21 mouse cellular contexts compared by ENCODE assay signal in genomic region chr10:128396716-128397264, GRCm38 (mm10). TPM values are rescaled to one million over a fixed set of nuclear protein-coding genes. Genes with fewer than 3 reads are reported as not detected.
DNase-seq lines count a peak whose midpoint lies in the region; ATAC-seq and TF ChIP-seq lines count a peak whose summit lies in the region.
"Had no signal": no experiment of that assay in that cellular context is flagged by ENCODE, and none has a peak within 500 bp of the region (broad histone marks: within the 10 kb centered on the region; RNA-seq: fewer than 3 reads in every experiment).

No protein-coding gene starts in this region.

- ATAC-seq in hindbrain, embryonic 13.5 days (ENCODE audit: low FRiP score) = no peak
- no peak for ATAC-seq in liver, postnatal 0 days
- ATAC-seq in liver, embryonic 12.5 days = no peak
- ATAC-seq: forebrain, embryonic 15.5 days had no signal

- H3K27ac ChIP-seq in hindbrain, embryonic 10.5 days = 0 out of 2 replicates have a peak overlapping the region, but pooled peaks have one; percentile 74
- no peak overlapping the region for H3K27ac ChIP-seq in hindbrain, embryonic 13.5 days
- peak overlapping the region; percentile 53; the same call in 1 of the 2 replicates for H3K27ac ChIP-seq in liver, postnatal 0 days (ENCODE audit: low read depth)
- no peak overlapping the region for H3K27ac ChIP-seq in liver, embryonic 12.5 days
- H3K27ac ChIP-seq: forebrain, embryonic 15.5 days; hindbrain, embryonic 14.5 days; kidney, postnatal 0 days; limb, embryonic 15.5 days; midbrain, embryonic 15.5 days had no signal

- no peak overlapping the region for H3K4me2 ChIP-seq in hindbrain, embryonic 13.5 days
- no peak overlapping the region for H3K4me2 ChIP-seq in liver, postnatal 0 days (ENCODE audit: low read depth, low read length)
- H3K4me2 ChIP-seq in liver, embryonic 12.5 days = no peak overlapping the region
- H3K4me2 ChIP-seq: forebrain, embryonic 15.5 days; hindbrain, embryonic 14.5 days; limb, embryonic 15.5 days; lung, embryonic 14.5 days; midbrain, embryonic 15.5 days had no signal

- H3K4me3 ChIP-seq in hindbrain, embryonic 10.5 days = peak overlapping the region; percentile 9; the same call in 1 of the 2 replicates
- no peak overlapping the region for H3K4me3 ChIP-seq in hindbrain, embryonic 13.5 days
- H3K4me3 ChIP-seq in liver, postnatal 0 days (ENCODE audit: low read depth, low read length) = no peak overlapping the region
- H3K4me3 ChIP-seq in liver, embryonic 12.5 days = no peak overlapping the region
- H3K4me3 ChIP-seq: forebrain, embryonic 15.5 days; limb, embryonic 15.5 days; midbrain, embryonic 15.5 days had no signal

- H3K9me3 ChIP-seq in hindbrain, embryonic 10.5 days = no peaks in the 10 kb centered on the region
- H3K9me3 ChIP-seq in hindbrain, embryonic 13.5 days = no peaks in the 10 kb centered on the region
- H3K9me3 ChIP-seq in liver, postnatal 0 days (ENCODE audit: low read length) = no peaks in the 10 kb centered on the region
- H3K9me3 ChIP-seq in liver, embryonic 12.5 days (replicated peaks) = no peaks in the 10 kb centered on the region
- H3K9me3 ChIP-seq: forebrain, embryonic 15.5 days; limb, embryonic 15.5 days; midbrain, embryonic 15.5 days had no signal

- no peak for DNase-seq in hindbrain, embryonic 10.5 days (ENCODE audit: low spot score)
- no peak for DNase-seq in liver, postnatal 0 days
- peak; percentile 40 for DNase-seq in kidney, adult 9 months
- peak; percentile 76 for DNase-seq in yolk sac, embryonic 10.5 days (ENCODE audit: low spot score)
- no peak for DNase-seq in heart, postnatal 4 days
- no peak for DNase-seq in right cerebral cortex, postnatal 25 days
- DNase-seq: lung, embryonic 14.5 days; retina, postnatal 1 day; thymus, adult 18-20 months had no signal

- peaks cover 55% of the 10 kb centered on the region for H3K4me1 ChIP-seq in hindbrain, embryonic 10.5 days (replicated peaks)
- H3K4me1 ChIP-seq in hindbrain, embryonic 13.5 days (replicated peaks) = peaks cover 22% of the 10 kb centered on the region
- peaks cover 15% of the 10 kb centered on the region; the same call in 1 of the 2 replicates for H3K4me1 ChIP-seq in liver, postnatal 0 days (ENCODE audit: insufficient read depth)
- H3K4me1 ChIP-seq in liver, embryonic 12.5 days = peaks cover 58% of the 10 kb centered on the region
- H3K4me1 ChIP-seq: forebrain, embryonic 15.5 days; midbrain, embryonic 15.5 days had no signal

- 76% methylated on average over 10 of the region's 10 CpGs for WGBS in hindbrain, embryonic 10.5 days
- WGBS in hindbrain, embryonic 13.5 days = 75% methylated on average over 10 of the region's 10 CpGs
- WGBS in liver, postnatal 0 days (ENCODE audit: insufficient replicate concordance) = 68% methylated on average over 10 of the region's 10 CpGs
- 66% methylated on average over 10 of the region's 10 CpGs for WGBS in liver, embryonic 12.5 days (ENCODE audit: insufficient replicate concordance)

- TF ChIP-seq CTCF in liver, postnatal 0 days (IDR thresholded peaks at IDR 0.05; ENCODE audit: low read depth) = no peak

- peaks cover 76% of the 10 kb centered on the region for H3K36me3 ChIP-seq in hindbrain, embryonic 10.5 days
- H3K36me3 ChIP-seq in hindbrain, embryonic 13.5 days = peaks cover 49% of the 10 kb centered on the region
- peaks cover 7% of the 10 kb centered on the region for H3K36me3 ChIP-seq in liver, postnatal 0 days (replicated peaks; ENCODE audit: insufficient read depth, low read length)
- H3K36me3 ChIP-seq in liver, embryonic 12.5 days = peaks cover 43% of the 10 kb centered on the region

- H3K27me3 ChIP-seq in hindbrain, embryonic 10.5 days (ENCODE audit: insufficient read depth, poor library complexity, severe bottlenecking) = no peaks in the 10 kb centered on the region
- H3K27me3 ChIP-seq in hindbrain, embryonic 13.5 days = no peaks in the 10 kb centered on the region
- no peaks in the 10 kb centered on the region for H3K27me3 ChIP-seq in liver, postnatal 0 days (ENCODE audit: insufficient read depth, low read length)
- no peaks in the 10 kb centered on the region for H3K27me3 ChIP-seq in liver, embryonic 12.5 days (replicated peaks)
- H3K27me3 ChIP-seq: forebrain, embryonic 15.5 days; limb, embryonic 15.5 days; midbrain, embryonic 15.5 days had no signal

- no peak overlapping the region for H3K9ac ChIP-seq in hindbrain, embryonic 13.5 days
- no peak overlapping the region for H3K9ac ChIP-seq in liver, postnatal 0 days (replicated peaks)
- H3K9ac ChIP-seq in liver, embryonic 12.5 days = no peak overlapping the region
- H3K9ac ChIP-seq: forebrain, embryonic 15.5 days; hindbrain, embryonic 14.5 days; limb, embryonic 15.5 days; lung, embryonic 14.5 days; midbrain, embryonic 15.5 days had no signal

- TF ChIP-seq EP300 in liver, postnatal 0 days (IDR thresholded peaks at IDR 0.05; ENCODE audit: low read depth) = no peak

RNA-seq across cellular contexts. Expression of gene Slc39a5, which starts 4.2 kb away (rescaled TPM):
- polyA plus RNA-seq in hindbrain, embryonic 10.5 days (2016; fragmentation: Nextera tagmentation; extraction: Ambion mirVana) = 0.55 TPM in 1 of 2 replicates, not detected in the other
- not detected in 2 replicates for polyA plus RNA-seq in hindbrain, embryonic 13.5 days (2015; fragmentation: Nextera tagmentation; extraction: Ambion mirVana)
- 59.0 and 64.1 TPM in 2 replicates for polyA plus RNA-seq in liver, postnatal 0 days (2015; fragmentation: Nextera tagmentation; extraction: Ambion mirVana)
- 22.7 and 23.0 TPM in 2 replicates for polyA plus RNA-seq in liver, embryonic 12.5 days (2016; fragmentation: Nextera tagmentation; extraction: Ambion mirVana)
- not detected for total RNA-seq in heart, postnatal 4 days (2021)
- total RNA-seq: adrenal gland, postnatal 36 days; gastrocnemius, adult 8-10 months; layer of hippocampus, postnatal 25 days; megakaryocyte progenitor cell, adult 5-6 weeks had no signal
- polyA plus RNA-seq: heart, embryonic 14.5 days; hindbrain, embryonic 14.5 days; midbrain, embryonic 15.5 days had no signal

RNA-seq across cellular contexts. Expression of gene Nabp2, which starts 14.5 kb away (rescaled TPM):
- 144 and 147 TPM in 2 replicates for polyA plus RNA-seq in hindbrain, embryonic 10.5 days (2016; fragmentation: Nextera tagmentation; extraction: Ambion mirVana)
- 126 and 139 TPM in 2 replicates for polyA plus RNA-seq in hindbrain, embryonic 13.5 days (2015; fragmentation: Nextera tagmentation; extraction: Ambion mirVana)
- 33.7 and 33.8 TPM in 2 replicates for polyA plus RNA-seq in liver, postnatal 0 days (2015; fragmentation: Nextera tagmentation; extraction: Ambion mirVana)
- polyA plus RNA-seq in liver, embryonic 12.5 days (2016; fragmentation: Nextera tagmentation; extraction: Ambion mirVana) = 64.1 and 66.1 TPM in 2 replicates
- 10 to 100 TPM; 44.1 to 47.1 TPM for total RNA-seq in heart, postnatal 4 days (2021)

RNA-seq across cellular contexts. Expression of gene Rnf41, which starts 14.7 kb away (rescaled TPM):
- 46.7 and 48.0 TPM in 2 replicates for polyA plus RNA-seq in hindbrain, embryonic 10.5 days (2016; fragmentation: Nextera tagmentation; extraction: Ambion mirVana)
- 81.9 and 83.8 TPM in 2 replicates for polyA plus RNA-seq in hindbrain, embryonic 13.5 days (2015; fragmentation: Nextera tagmentation; extraction: Ambion mirVana)
- 7.2 and 7.3 TPM in 2 replicates for polyA plus RNA-seq in liver, postnatal 0 days (2015; fragmentation: Nextera tagmentation; extraction: Ambion mirVana)
- polyA plus RNA-seq in liver, embryonic 12.5 days (2016; fragmentation: Nextera tagmentation; extraction: Ambion mirVana) = 14.2 and 14.8 TPM in 2 replicates
- 10 to 100 TPM; 25.0 to 27.0 TPM for total RNA-seq in heart, postnatal 4 days (2021)

RNA-seq across cellular contexts. Expression of gene Ankrd52, which starts 19.9 kb away (rescaled TPM):
- polyA plus RNA-seq in hindbrain, embryonic 10.5 days (2016; fragmentation: Nextera tagmentation; extraction: Ambion mirVana) = 9.6 and 10.3 TPM in 2 replicates
- 11.7 and 12.9 TPM in 2 replicates for polyA plus RNA-seq in hindbrain, embryonic 13.5 days (2015; fragmentation: Nextera tagmentation; extraction: Ambion mirVana)
- polyA plus RNA-seq in liver, postnatal 0 days (2015; fragmentation: Nextera tagmentation; extraction: Ambion mirVana) = 2.0 and 2.7 TPM in 2 replicates
- polyA plus RNA-seq in liver, embryonic 12.5 days (2016; fragmentation: Nextera tagmentation; extraction: Ambion mirVana) = 9.3 TPM in 2 replicates
- 10 to 100 TPM; 44.4 to 44.9 TPM for total RNA-seq in heart, postnatal 4 days (2021)

RNA-seq across cellular contexts. Expression of gene Coq10a, which starts 28.0 kb away (rescaled TPM):
- polyA plus RNA-seq in hindbrain, embryonic 10.5 days (2016; fragmentation: Nextera tagmentation; extraction: Ambion mirVana) = 14.5 and 21.6 TPM in 2 replicates
- polyA plus RNA-seq in hindbrain, embryonic 13.5 days (2015; fragmentation: Nextera tagmentation; extraction: Ambion mirVana) = 31.1 and 37.6 TPM in 2 replicates
- polyA plus RNA-seq in liver, postnatal 0 days (2015; fragmentation: Nextera tagmentation; extraction: Ambion mirVana) = 8.5 and 11.2 TPM in 2 replicates
- 8.7 and 8.9 TPM in 2 replicates for polyA plus RNA-seq in liver, embryonic 12.5 days (2016; fragmentation: Nextera tagmentation; extraction: Ambion mirVana)
- total RNA-seq in heart, postnatal 4 days (2021) = 10 to 100 TPM; 82.0 to 85.7 TPM

Comparison
In these comparisons a context has a peak if more than half of its experiments do, and no peak if none do; other contexts are left out.
1. H3K27ac ChIP-seq: peak in hindbrain, embryonic 10.5 days (single experiment) and liver, postnatal 0 days (single experiment); none in hindbrain, embryonic 13.5 days (single experiment) and liver, embryonic 12.5 days (single experiment).
2. DNase-seq: peak in kidney, adult 9 months (single experiment) and yolk sac, embryonic 10.5 days (single experiment); none in hindbrain, embryonic 10.5 days (single experiment), liver, postnatal 0 days (single experiment), heart, postnatal 4 days (single experiment) and right cerebral cortex, postnatal 25 days (single experiment).
3. RNA of gene Slc39a5, which starts 4.2 kb away (polyA plus RNA-seq): 59.0 to 64.1 TPM in liver, postnatal 0 days and 22.7 to 23.0 TPM in liver, embryonic 12.5 days; not detected in hindbrain, embryonic 13.5 days and 0.55 TPM in hindbrain, embryonic 10.5 days; every median in the first group is over 10 times any median in the second.